Comparison of ENCODE assay signal across 10 mouse cellular contexts in the genomic region with DNA sequence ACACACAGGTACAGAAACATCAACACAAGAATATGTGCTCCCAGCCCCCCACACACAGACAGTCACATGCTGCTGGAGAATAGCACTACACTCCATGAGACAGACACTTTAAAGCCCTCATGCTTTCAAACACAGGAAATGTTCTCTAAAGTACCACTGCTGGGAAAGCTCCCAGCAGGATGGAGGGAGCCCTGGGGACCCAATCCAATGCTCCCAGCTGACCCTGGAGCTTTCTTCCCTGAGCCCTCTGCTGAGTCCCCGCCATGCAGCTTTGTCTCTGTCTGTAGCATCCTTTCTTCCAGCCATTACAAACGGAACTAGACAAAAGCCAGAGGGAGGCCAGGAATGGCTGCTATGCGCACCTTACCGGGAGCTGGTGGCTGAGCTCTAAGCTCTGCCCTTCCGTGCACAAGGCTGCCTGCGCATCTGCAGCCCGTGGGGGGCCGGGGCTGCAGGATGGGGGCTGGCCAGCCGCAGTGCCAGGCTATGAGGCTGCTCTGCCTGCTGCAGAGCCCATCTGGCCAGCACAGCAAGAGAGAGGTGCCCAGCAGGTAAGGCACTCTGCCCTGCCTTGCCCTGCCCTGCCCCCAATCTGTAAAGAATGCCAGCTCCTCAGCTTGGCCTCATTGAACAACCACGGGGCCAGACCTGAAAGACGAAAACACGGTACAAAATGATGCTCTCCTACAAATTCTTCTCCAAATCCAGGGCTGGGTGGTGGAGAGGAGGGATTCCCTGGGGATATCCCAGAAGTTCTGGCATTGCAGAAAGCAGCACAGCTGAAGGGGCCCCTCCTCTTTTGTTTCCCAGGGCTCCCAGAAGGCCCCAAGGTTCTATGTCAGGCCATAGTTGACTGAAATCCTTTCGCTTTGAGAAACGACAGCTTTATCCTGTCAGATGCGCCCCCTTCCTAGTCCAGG. TPM values are rescaled to one million over a fixed set of nuclear protein-coding genes. Genes with fewer than 3 reads are reported as not detected.
DNase-seq lines count a peak whose midpoint lies in the region; ATAC-seq and TF ChIP-seq lines count a peak whose summit lies in the region.
"Had no signal": no experiment of that assay in that cellular context is flagged by ENCODE, and none has a peak within 500 bp of the region (broad histone marks: within the 10 kb centered on the region; RNA-seq: fewer than 3 reads in every experiment).

No protein-coding gene starts in this region.

- peak; percentile 61 for ATAC-seq in forebrain, postnatal 0 days
- no peak for ATAC-seq in limb, embryonic 14.5 days (ENCODE audit: low FRiP score, low read depth)

- H3K4me2 ChIP-seq in forebrain, postnatal 0 days (ENCODE audit: low read depth): peak overlapping the region; percentile 39
- H3K4me2 ChIP-seq in limb, embryonic 14.5 days (replicated peaks; ENCODE audit: low read depth, low read length, severe bottlenecking): no peak overlapping the region

- H3K9ac ChIP-seq in forebrain, postnatal 0 days: peak overlapping the region; percentile 42
- peak overlapping the region; percentile 6 for H3K9ac ChIP-seq in limb, embryonic 14.5 days (ENCODE audit: low read depth, low read length, severe bottlenecking)

- no peak for DNase-seq in layer of hippocampus, adult 2 months (ENCODE audit: low spot score in 2 of 2)
- no peak for DNase-seq in layer of hippocampus, adult 9-11 months
- DNase-seq in forebrain, postnatal 0 days: peak; percentile 34
- no peak for DNase-seq in limb, embryonic 14.5 days (ENCODE audit: low spot score)
- DNase-seq in retina, embryonic 14.5 days (ENCODE audit: low spot score): peak; percentile 24
- DNase-seq in thymus, postnatal 36 days: no peak
- no peak for DNase-seq in layer of hippocampus, adult 8-10 months (ENCODE audit: low spot score in 2 of 2)
- no peak for DNase-seq in spleen, postnatal 10 days (ENCODE audit: low spot score in 2 of 2)

- H3K27me3 ChIP-seq in forebrain, postnatal 0 days (ENCODE audit: insufficient read depth, low read length): no peaks in the 10 kb centered on the region
- no peaks in the 10 kb centered on the region for H3K27me3 ChIP-seq in limb, embryonic 14.5 days (ENCODE audit: control insufficient read depth, insufficient read depth, low read length)

- 10% methylated on average over 15 of the region's 15 CpGs for WGBS in forebrain, postnatal 0 days
- WGBS in limb, embryonic 14.5 days: 21% methylated on average over 15 of the region's 15 CpGs

- TF ChIP-seq POLR2A in limb, embryonic 14.5 days (IDR thresholded peaks at IDR 0.05; ENCODE audit: borderline replicate concordance, extremely low read depth, insufficient read depth, insufficient read length): no peak

- TF ChIP-seq CTCF in layer of hippocampus, adult 2 months (conservative IDR thresholded peaks at IDR 0.05): no peak
- no peak for TF ChIP-seq CTCF in forebrain, postnatal 0 days (IDR thresholded peaks at IDR 0.05; ENCODE audit: low read depth)

- no peaks in the 10 kb centered on the region for H3K9me3 ChIP-seq in forebrain, postnatal 0 days (ENCODE audit: low read length)
- H3K9me3 ChIP-seq in limb, embryonic 14.5 days (ENCODE audit: control insufficient read depth, low read length): no peaks in the 10 kb centered on the region
- H3K9me3 ChIP-seq: megakaryocyte, embryonic 14.5 days had no signal

- 0 out of 2 replicates have a peak overlapping the region, but pooled peaks have one; percentile 10 for H3K27ac ChIP-seq in layer of hippocampus, adult 2 months
- H3K27ac ChIP-seq in forebrain, postnatal 0 days (ENCODE audit: low read depth, low read length): peak overlapping the region; percentile 37
- H3K27ac ChIP-seq in limb, embryonic 14.5 days (replicated peaks; ENCODE audit: low read depth, low read length): no peak overlapping the region

- H3K4me3 ChIP-seq in layer of hippocampus, adult 2 months: 0 out of 2 replicates have a peak overlapping the region, but pooled peaks have one; percentile 3
- peak overlapping the region; percentile 7; the same call in 1 of the 2 replicates for H3K4me3 ChIP-seq in forebrain, postnatal 0 days (ENCODE audit: low read depth, low read length)
- H3K4me3 ChIP-seq in limb, embryonic 14.5 days (replicated peaks; ENCODE audit: low read length): no peak overlapping the region

- H3K36me3 ChIP-seq in forebrain, postnatal 0 days (ENCODE audit: insufficient read depth): 0 out of 2 replicates have a peak, but pooled peaks cover 6% of the 10 kb centered on the region
- H3K36me3 ChIP-seq in limb, embryonic 14.5 days (ENCODE audit: control insufficient read depth, insufficient read depth, low read length): no peaks in the 10 kb centered on the region

- peaks cover 10% of the 10 kb centered on the region; the same call in 1 of the 2 replicates for H3K4me1 ChIP-seq in forebrain, postnatal 0 days (ENCODE audit: insufficient read depth)
- peaks cover 8% of the 10 kb centered on the region for H3K4me1 ChIP-seq in limb, embryonic 14.5 days (ENCODE audit: control insufficient read depth, insufficient read depth, low read length)

RNA-seq across cellular contexts. Expression of a gene that starts 20.5 kb away (rescaled TPM):
- under 1 TPM; 0.66 to 0.84 TPM for total RNA-seq in layer of hippocampus, adult 2 months (2021)
- total RNA-seq in forebrain, postnatal 0 days (2014; rRNA removed): 0.38 and 0.62 TPM in 2 replicates
- 0.12 and 0.13 TPM in 2 replicates for polyA plus RNA-seq in forebrain, postnatal 0 days (2015; fragmentation: Nextera tagmentation; extraction: Ambion mirVana)
- 0.18 and 0.29 TPM in 2 replicates for polyA plus RNA-seq in limb, embryonic 14.5 days (2012; rRNA removed)
- 0.18 TPM in 2 replicates for polyA plus RNA-seq in limb, embryonic 14.5 days (2014; fragmentation: Nextera tagmentation; extraction: Ambion mirVana)
- under 1 TPM; 0.55 to 0.87 (median 0.66) TPM for total RNA-seq in layer of hippocampus, adult 8-10 months (2022)
- total RNA-seq: MEL had no signal

RNA-seq across cellular contexts. Expression of a gene that starts 41.5 kb away (rescaled TPM):
- 10 to 100 TPM; 13.4 to 15.7 TPM for total RNA-seq in layer of hippocampus, adult 2 months (2021)
- total RNA-seq in forebrain, postnatal 0 days (2014; rRNA removed): 10.8 and 20.7 TPM in 2 replicates
- polyA plus RNA-seq in forebrain, postnatal 0 days (2015; fragmentation: Nextera tagmentation; extraction: Ambion mirVana): 6.0 and 10.4 TPM in 2 replicates
- polyA plus RNA-seq in limb, embryonic 14.5 days (2012; rRNA removed): 7.4 and 9.9 TPM in 2 replicates
- 4.4 and 5.7 TPM in 2 replicates for polyA plus RNA-seq in limb, embryonic 14.5 days (2014; fragmentation: Nextera tagmentation; extraction: Ambion mirVana)
- 10 to 100 TPM; 12.2 to 18.1 (median 13.7) TPM for total RNA-seq in layer of hippocampus, adult 8-10 months (2022)

RNA-seq across cellular contexts. Expression of a gene that starts 45.7 kb away (rescaled TPM):
- 10 to 100 TPM; 24.4 to 31.3 TPM for total RNA-seq in layer of hippocampus, adult 2 months (2021)
- 13.5 and 16.7 TPM in 2 replicates for total RNA-seq in forebrain, postnatal 0 days (2014; rRNA removed)
- polyA plus RNA-seq in forebrain, postnatal 0 days (2015; fragmentation: Nextera tagmentation; extraction: Ambion mirVana): 6.4 and 7.8 TPM in 2 replicates
- 23.2 and 28.5 TPM in 2 replicates for polyA plus RNA-seq in limb, embryonic 14.5 days (2012; rRNA removed)
- polyA plus RNA-seq in limb, embryonic 14.5 days (2014; fragmentation: Nextera tagmentation; extraction: Ambion mirVana): 8.8 and 9.6 TPM in 2 replicates
- 10 to 100 TPM; 22.8 to 30.2 (median 26.2) TPM for total RNA-seq in layer of hippocampus, adult 8-10 months (2022)

Comparison
In these comparisons a context has a peak if more than half of its experiments do, and no peak if none do; other contexts are left out.
1. DNase-seq: peak in forebrain, postnatal 0 days (single experiment) and retina, embryonic 14.5 days (single experiment); none in layer of hippocampus, adult 2 months (0 of 2), layer of hippocampus, adult 9-11 months (single experiment), limb, embryonic 14.5 days (single experiment), thymus, postnatal 36 days (0 of 2), layer of hippocampus, adult 8-10 months (0 of 2) and spleen, postnatal 10 days (0 of 2).